Mouse (Mus musculus): ENCODE results near the gene Aspdh.

- TF ChIP-seq CTCF (IDR thresholded peaks at IDR 0.05), result no peak
- TF ChIP-seq POLR2A (IDR thresholded peaks at IDR 0.05; ENCODE audit: insufficient read depth, low read depth, low read length), result no peak
Measured at GRCm38 (mm10) chr7:44437933-44438332, 27.3 kb upstream of the Aspdh start.

Measured in heart, adult 2 months (tissue).